Mouse (Mus musculus) MEL (cell line): ENCODE results near the gene Tfap2c. TPM values are rescaled to one million over a fixed set of nuclear protein-coding genes. Genes with fewer than 3 reads are reported as not detected.

Experiments
- DNase-seq: peaks from one replicate; pipeline ENCODE4 v3.0.0; 2011; ENCODE audit warnings: low read depth, low spot score
- H3K27ac ChIP-seq: 2 replicates; pipeline ENCODE4 v1.5.1; 2012; ENCODE audit warnings: low read depth, mild to moderate bottlenecking, control low read depth, low read length, moderate library complexity; ENCODE audit not compliant: control insufficient read depth
- H3K27me3 ChIP-seq, 2 experiments: fragments of 150-350 bp in 1 of 2; sonication (generic) in 1 of 2; 2 replicates each; pipeline ENCODE4 v1.6.1; 2012; ENCODE audit warnings: low read length in 2 of 2, mild to moderate bottlenecking in 2 of 2, improper control_type of control experiment in 1 of 2, moderate library complexity in 1 of 2; ENCODE audit not compliant: insufficient read depth in 2 of 2, control insufficient read depth in 1 of 2
- H3K36me3 ChIP-seq, 2 experiments: 2 replicates each; pipeline ENCODE4 v1.6.1; 2012 to 2014; ENCODE audit warnings: low read length in 2 of 2, improper control_type of control experiment in 1 of 2, inconsistent platforms in 1 of 2, mild to moderate bottlenecking in 1 of 2; ENCODE audit not compliant: insufficient read depth in 2 of 2, control insufficient read depth in 1 of 2
- H3K4me1 ChIP-seq, 2 experiments: fragments of 150-350 bp in 1 of 2; sonication (generic) in 1 of 2; 2 replicates each; pipeline ENCODE4 v1.6.1; 2012; ENCODE audit warnings: low read length in 2 of 2, improper control_type of control experiment in 1 of 2, mild to moderate bottlenecking in 1 of 2; ENCODE audit not compliant: insufficient read depth in 2 of 2, control insufficient read depth in 1 of 2
- H3K4me3 ChIP-seq, 2 experiments: fragments of 150-350 bp in 1 of 2; sonication (generic) in 1 of 2; 2 replicates each; pipeline ENCODE4 v1.5.1; 2012; ENCODE audit warnings: low read depth in 2 of 2, low read length in 2 of 2, mild to moderate bottlenecking in 2 of 2, moderate library complexity in 2 of 2, control low read depth in 1 of 2, improper control_type of control experiment in 1 of 2; ENCODE audit not compliant: control insufficient read depth in 1 of 2, insufficient read depth in 1 of 2
- H3K79me2 ChIP-seq: 2 replicates; pipeline ENCODE4 v1.6.1; 2012; ENCODE audit warnings: mild to moderate bottlenecking, low read length, moderate library complexity; ENCODE audit not compliant: control insufficient read depth, poor library complexity, insufficient read depth
- H3K9ac ChIP-seq: 2 replicates; pipeline ENCODE4 v1.6.1; 2012; ENCODE audit warnings: low read depth, mild to moderate bottlenecking, control low read depth, low read length, moderate library complexity; ENCODE audit not compliant: control insufficient read depth, poor library complexity, severe bottlenecking
- H3K9me3 ChIP-seq: fragments of 150-350 bp; sonication (generic); replicated peaks from 2 replicates; pipeline ENCODE4 v1.6.1; 2012; ENCODE audit warnings: mild to moderate bottlenecking, low read length, improper control_type of control experiment, moderate library complexity; ENCODE audit not compliant: insufficient read depth
- CTCF ChIP-seq, 3 experiments: IDR thresholded peaks in 2 of 3; conservative IDR thresholded peaks in 1 of 3; 2 replicates each; pipeline ENCODE4 v1.5.1; 2011 to 2012; ENCODE audit warnings: low read length in 3 of 3, low read depth in 2 of 3, mild to moderate bottlenecking in 2 of 3, improper control_type of control experiment in 1 of 3, inconsistent platforms in 1 of 3, mixed read lengths in 1 of 3, moderate library complexity in 1 of 3; ENCODE audit not compliant: control insufficient read depth in 1 of 3, insufficient read depth in 1 of 3, poor library complexity in 1 of 3, severe bottlenecking in 1 of 3
- E2F4 ChIP-seq: IDR thresholded peaks from 2 replicates; pipeline ENCODE4 v1.6.1; 2011; ENCODE audit warnings: low read depth, low read length, improper control_type of control experiment, borderline replicate concordance
- ELF1 ChIP-seq: IDR thresholded peaks from 2 replicates; pipeline ENCODE4 v1.6.1; 2014; ENCODE audit warnings: low read depth, mild to moderate bottlenecking, inconsistent platforms, low read length, improper control_type of control experiment, moderate library complexity
- EP300 ChIP-seq, 2 experiments: IDR thresholded peaks; 2 replicates each; pipeline ENCODE4 v1.6.1; 2011; ENCODE audit warnings: improper control_type of control experiment in 2 of 2, low read length in 2 of 2, low read depth in 1 of 2, mild to moderate bottlenecking in 1 of 2
- GABPA ChIP-seq: IDR thresholded peaks from 2 replicates; pipeline ENCODE4 v1.6.1; 2012; ENCODE audit warnings: low read depth, mild to moderate bottlenecking, inconsistent platforms, low read length, improper control_type of control experiment, moderate library complexity
- JUND ChIP-seq: IDR thresholded peaks from 2 replicates; pipeline ENCODE4 v1.6.1; 2011; ENCODE audit warnings: low read depth, mild to moderate bottlenecking, improper control_type of control experiment, low read length
- KAT2A ChIP-seq: conservative IDR thresholded peaks from 2 replicates; pipeline ENCODE4 v1.6.1; 2012; ENCODE audit warnings: low read depth, low read length, improper control_type of control experiment, inconsistent platforms
- MAFK ChIP-seq: IDR thresholded peaks from 2 replicates; pipeline ENCODE4 v1.6.1; 2011; ENCODE audit warnings: low read depth, mild to moderate bottlenecking, low read length, improper control_type of control experiment, borderline replicate concordance
- MAX ChIP-seq: IDR thresholded peaks from 2 replicates; pipeline ENCODE4 v1.6.1; 2011; ENCODE audit warnings: low read length, improper control_type of control experiment
- MEF2A ChIP-seq: IDR thresholded peaks from 2 replicates; pipeline ENCODE4 v1.6.1; 2014; ENCODE audit warnings: low read depth, mild to moderate bottlenecking, inconsistent platforms, low read length, improper control_type of control experiment; ENCODE audit not compliant: poor library complexity, insufficient replicate concordance, severe bottlenecking; ENCODE audit errors: extremely low read depth
- MXI1 ChIP-seq: IDR thresholded peaks from 2 replicates; pipeline ENCODE4 v1.6.1; 2011; ENCODE audit warnings: mild to moderate bottlenecking, low read depth, low read length, improper control_type of control experiment
- NELFE ChIP-seq: IDR thresholded peaks from 2 replicates; pipeline ENCODE4 v1.6.1; 2011; ENCODE audit warnings: low read depth, low read length, improper control_type of control experiment
- POLR2A ChIP-seq, 2 experiments: IDR thresholded peaks; 2 replicates each; pipeline ENCODE4 v1.6.1; 2011 to 2012; ENCODE audit warnings: low read length in 2 of 2, mild to moderate bottlenecking in 2 of 2, control low read depth in 1 of 2, improper control_type of control experiment in 1 of 2, low read depth in 1 of 2, moderate library complexity in 1 of 2; ENCODE audit not compliant: control insufficient read depth in 1 of 2, insufficient read depth in 1 of 2, poor library complexity in 1 of 2
- POLR2AphosphoS2 ChIP-seq: IDR thresholded peaks from 2 replicates; pipeline ENCODE4 v1.6.1; 2011; ENCODE audit warnings: low read length, improper control_type of control experiment
- POLR2AphosphoS5 ChIP-seq: IDR thresholded peaks from 2 replicates; pipeline ENCODE4 v1.6.1; 2012; ENCODE audit warnings: low read depth, borderline replicate concordance, mild to moderate bottlenecking, inconsistent platforms, low read length, moderate library complexity, mixed read lengths
- RAD21 ChIP-seq: IDR thresholded peaks from 2 replicates; pipeline ENCODE4 v1.6.1; 2011; ENCODE audit warnings: mild to moderate bottlenecking, low read depth, low read length, improper control_type of control experiment
- RCOR1 ChIP-seq: IDR thresholded peaks from 2 replicates; pipeline ENCODE4 v1.6.1; 2012; ENCODE audit warnings: low read depth, mild to moderate bottlenecking, inconsistent platforms, low read length, improper control_type of control experiment
- SMC3 ChIP-seq: IDR thresholded peaks from 2 replicates; pipeline ENCODE4 v1.6.1; 2011; ENCODE audit warnings: low read depth, low read length, improper control_type of control experiment
- TAL1 ChIP-seq: IDR thresholded peaks from 2 replicates; pipeline ENCODE4 v1.6.1; 2012; ENCODE audit warnings: mild to moderate bottlenecking, inconsistent platforms, low read length, moderate library complexity, mixed read lengths
- TCF12 ChIP-seq: IDR thresholded peaks from 2 replicates; pipeline ENCODE4 v1.6.1; 2014; ENCODE audit warnings: low read depth, mild to moderate bottlenecking, inconsistent platforms, low read length, improper control_type of control experiment, moderate library complexity
- USF1 ChIP-seq: IDR thresholded peaks from 2 replicates; pipeline ENCODE4 v1.6.1; 2014; ENCODE audit warnings: low read depth, mild to moderate bottlenecking, inconsistent platforms, low read length, improper control_type of control experiment, moderate library complexity
- ZC3H11A ChIP-seq: IDR thresholded peaks from 2 replicates; pipeline ENCODE4 v1.6.1; 2012; ENCODE audit warnings: low read depth, mild to moderate bottlenecking, inconsistent platforms, low read length, improper control_type of control experiment
- ZMIZ1 ChIP-seq: IDR thresholded peaks from 2 replicates; pipeline ENCODE4 v1.6.1; 2012; ENCODE audit warnings: low read depth, mild to moderate bottlenecking, inconsistent platforms, low read length, improper control_type of control experiment, moderate library complexity
- polyA plus RNA-seq, 2 experiments: library from polyadenylated mRNA; stranded (reverse) in 1 of 2; unstranded in 1 of 2; fragments of >175 nt in 1 of 2; fragments of >200 nt in 1 of 2; gene quantifications; 2 replicates each; pipeline versions ENCODE4 v1.2.1 to v1.2.4; 2012; ENCODE audit warnings: low replicate concordance in 2 of 2, low read depth in 1 of 2; ENCODE audit not compliant: insufficient read length in 2 of 2, insufficient read depth in 1 of 2, missing spikeins in 1 of 2
- total RNA-seq: library from RNA; depleted of rRNA; stranded (reverse); fragments of 300-350 nt; gene quantifications from 2 replicates; pipeline ENCODE4 v1.2.3, GENCODE M21; 2012

Tfap2c gene
- total and polyA plus RNA-seq, 3 experiments: not detected

- no peaks in the 10 kb centered on the region for H3K27me3 ChIP-seq
- no peak for DNase-seq
- no peak for TF ChIP-seq MEF2A
- no peak for TF ChIP-seq RAD21
- TF ChIP-seq POLR2A (IDR thresholded peaks at IDR 0.05; ENCODE audit: control insufficient read depth in 1 of 2, insufficient read depth in 1 of 2, low read depth in 1 of 2, low read length in 2 of 2, poor library complexity in 1 of 2): no peak
- no peak for TF ChIP-seq NELFE
Observed at GRCm38 (mm10) chr2:172597056-172597455, 47.7 kb downstream of the Tfap2c start.

GRCm38 (mm10) chr2:172597881-172598280, 48.5 kb downstream of the Tfap2c start:
- H3K9ac ChIP-seq: no peak overlapping the region
- no peaks in the 10 kb centered on the region for H3K9me3 ChIP-seq
- H3K4me1 ChIP-seq: no peaks in the 10 kb centered on the region
- H3K27ac ChIP-seq: no peak overlapping the region
- no peaks in the 10 kb centered on the region for H3K27me3 ChIP-seq
- no peaks in the 10 kb centered on the region for H3K79me2 ChIP-seq
- DNase-seq: no peak
- no peak for TF ChIP-seq POLR2A (IDR thresholded peaks at IDR 0.05; ENCODE audit: control insufficient read depth in 1 of 2, insufficient read depth in 1 of 2, low read depth in 1 of 2, low read length in 2 of 2, poor library complexity in 1 of 2)
- no peak for TF ChIP-seq ZMIZ1
- TF ChIP-seq EP300 (IDR thresholded peaks at IDR 0.05; ENCODE audit: low read depth in 1 of 2, low read length in 2 of 2): no peak
- no peak for TF ChIP-seq POLR2AphosphoS2
- no peak for TF ChIP-seq KAT2A
- TF ChIP-seq RCOR1: no peak
- TF ChIP-seq GABPA: no peak
- TF ChIP-seq, all 39 proteins: peak for 0
- no peak overlapping the region for H3K4me3 ChIP-seq
- no peaks in the 10 kb centered on the region for H3K36me3 ChIP-seq

More at GRCm38 (mm10) chr2:172597056-172597455, 47.7 kb downstream of the Tfap2c start:
- Histone ChIP-seq H3K79me2 (no peaks in the 10 kb centered on the region), H3K36me3 (no peaks in the 10 kb centered on the region), H3K27ac (no peak overlapping the region), H3K4me3 (no peak overlapping the region), H3K9me3 (no peaks in the 10 kb centered on the region), H3K9ac (no peak overlapping the region), H3K4me1 (no peaks in the 10 kb centered on the region)

- no peak for DNase-seq
- Histone ChIP-seq H3K36me3 (no peaks in the 10 kb centered on the region), H3K4me1 (no peaks in the 10 kb centered on the region), H3K27me3 (no peaks in the 10 kb centered on the region), H3K79me2 (no peaks in the 10 kb centered on the region), H3K4me3 (no peak overlapping the region), H3K27ac (no peak overlapping the region), H3K9ac (no peak overlapping the region), H3K9me3 (no peaks in the 10 kb centered on the region)
- TF ChIP-seq MXI1 (no peak), JUND (no peak), USF1 (no peak), ZMIZ1 (no peak), MEF2A (no peak), MAX (no peak), SMC3 (no peak), MAFK (no peak), POLR2AphosphoS2 (no peak), E2F4 (no peak), GABPA (no peak), CTCF (IDR thresholded peaks at IDR 0.05 in 2 of 3, conservative IDR thresholded peaks at IDR 0.05 in 1 of 3; ENCODE audit: control insufficient read depth in 1 of 3, insufficient read depth in 1 of 3, low read depth in 2 of 3, low read length in 3 of 3, poor library complexity in 1 of 3, severe bottlenecking in 1 of 3) (no peak), POLR2AphosphoS5 (no peak), TCF12 (no peak), RCOR1 (no peak), ELF1 (no peak), ZC3H11A (no peak), TAL1 (no peak)
Observed at GRCm38 (mm10) chr2:172604625-172605024, 55.2 kb downstream of the Tfap2c start.
